In the genomic region with DNA sequence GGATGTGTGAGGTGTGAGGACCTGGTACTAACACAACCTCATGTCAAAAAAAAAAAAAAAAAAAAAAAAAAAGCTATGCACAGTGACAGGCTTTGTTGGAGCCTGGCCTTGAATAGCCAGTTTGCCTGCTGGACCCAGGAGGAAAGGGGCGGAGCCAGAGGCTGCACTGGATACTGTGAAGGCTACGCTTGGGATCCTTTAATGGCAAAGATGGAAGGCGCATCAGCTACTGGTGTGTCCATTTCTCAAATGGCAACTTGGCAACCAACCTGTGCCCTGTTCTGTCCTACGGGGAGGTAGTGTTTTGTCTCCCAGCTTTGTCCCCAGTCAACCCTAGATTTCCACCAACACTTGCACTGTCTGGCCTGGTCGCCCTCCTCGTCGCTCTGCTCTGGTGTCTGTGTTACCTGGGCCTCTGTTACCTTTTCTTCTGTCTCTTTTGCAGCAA, we compare ENCODE assay signal across 8 mouse cellular contexts. TPM values are rescaled to one million over a fixed set of nuclear protein-coding genes. Genes with fewer than 3 reads are reported as not detected.
A peak's percentile ranks its signal among the peaks of the same experiment; 100 is the strongest.
DNase-seq lines count a peak whose midpoint lies in the region; TF ChIP-seq lines count a peak whose summit lies in the region.

No protein-coding gene starts in this region.

- H3K4me3 ChIP-seq in heart, embryonic 10.5 days: no peak overlapping the region
- no peak overlapping the region for H3K4me3 ChIP-seq in ES-E14 (ENCODE audit: insufficient read depth in 1 of 2, low read depth in 1 of 2, low read length in 2 of 2, poor library complexity in 1 of 2, severe bottlenecking in 1 of 2)
- H3K4me3 ChIP-seq in forebrain, embryonic 10.5 days: peak overlapping the region; percentile 16; the same call in 1 of the 2 replicates

- intact Hi-C loops in heart, postnatal 25 days (cut with DNase I): no loop called here

- H3K4me1 ChIP-seq in heart, embryonic 10.5 days: peaks cover 20% of the 10 kb centered on the region
- peaks cover 0 to 17% of the 10 kb centered on the region in 2 experiments; a peak in 1 of 4 replicates for H3K4me1 ChIP-seq in ES-E14 (ENCODE audit: control insufficient read depth in 2 of 2, insufficient read depth in 2 of 2, low read length in 2 of 2, poor library complexity in 1 of 2)
- peaks cover 26% of the 10 kb centered on the region for H3K4me1 ChIP-seq in forebrain, embryonic 10.5 days

- peaks cover 7% of the 10 kb centered on the region for H3K27me3 ChIP-seq in heart, embryonic 10.5 days (ENCODE audit: insufficient read depth, poor library complexity, severe bottlenecking)
- H3K27me3 ChIP-seq in forebrain, embryonic 10.5 days (ENCODE audit: poor library complexity, severe bottlenecking): no peaks in the 10 kb centered on the region

- peaks cover 78% of the 10 kb centered on the region for H3K36me3 ChIP-seq in heart, embryonic 10.5 days
- H3K36me3 ChIP-seq in ES-E14 (ENCODE audit: control insufficient read depth, insufficient read depth, low read length, poor library complexity, severe bottlenecking): peaks cover 44% of the 10 kb centered on the region
- peaks cover 84% of the 10 kb centered on the region for H3K36me3 ChIP-seq in forebrain, embryonic 10.5 days (replicated peaks)

- peak; percentile 83 for DNase-seq in heart, embryonic 10.5 days (ENCODE audit: low spot score)
- no peak for DNase-seq in heart, postnatal 25 days (ENCODE audit: low spot score)
- no peak for DNase-seq in ES-E14 (ENCODE audit: low read depth, low spot score)
- no peak for DNase-seq in forebrain, embryonic 10.5 days (ENCODE audit: extremely low spot score, low spot score)
- peak; percentile 51 for DNase-seq in induced T-regulatory cell, adult 2 months (ENCODE audit: low read depth)
- DNase-seq in neural tube, embryonic 10.5 days (ENCODE audit: extremely low spot score, low spot score): peak; percentile 48
- no peak for DNase-seq in c-Kit-positive CD71-positive TER-119-positive erythroid progenitor cells, embryonic 14.5 days (ENCODE audit: low spot score)
- no peak for DNase-seq in frontal cortex, postnatal 10 days (ENCODE audit: low spot score in 2 of 2)

- WGBS in heart, embryonic 10.5 days: 77% methylated on average over 7 of the region's 7 CpGs
- 86% methylated on average over 7 of the region's 7 CpGs for WGBS in forebrain, embryonic 10.5 days

- in situ Hi-C loops in ES-E14 (cut with MboI; ENCODE audit: low sequenced_read_pairs in 2 of 2, unreplicated experiment in 2 of 2): no loop called here

- no peak overlapping the region for H3K27ac ChIP-seq in heart, embryonic 10.5 days
- H3K27ac ChIP-seq in ES-E14 (ENCODE audit: insufficient read depth, low read depth, low read length, poor library complexity, severe bottlenecking): no peak overlapping the region
- H3K27ac ChIP-seq in forebrain, embryonic 10.5 days: no peak overlapping the region

- H3K9me3 ChIP-seq in heart, embryonic 10.5 days: no peaks in the 10 kb centered on the region
- H3K9me3 ChIP-seq in ES-E14 (ENCODE audit: control insufficient read depth, insufficient read depth, low read depth, low read length): no peaks in the 10 kb centered on the region
- H3K9me3 ChIP-seq in forebrain, embryonic 10.5 days: no peaks in the 10 kb centered on the region

- no peak overlapping the region for H3K9ac ChIP-seq in ES-E14 (ENCODE audit: insufficient read depth, low read depth, low read length, poor library complexity, severe bottlenecking)

TF ChIP-seq in ES-E14, 5 proteins besides CTCF, POLR2A, EP300 and RAD21:
- TF ChIP-seq ZC3H11A (IDR thresholded peaks at IDR 0.05; ENCODE audit: borderline replicate concordance, low read depth, low read length) (no peak), MAFK (IDR thresholded peaks at IDR 0.05; ENCODE audit: insufficient read depth, low read depth, low read length) (no peak), HCFC1 (IDR thresholded peaks at IDR 0.05; ENCODE audit: borderline replicate concordance, insufficient read depth, low read length) (no peak), CHD2 (IDR thresholded peaks at IDR 0.05; ENCODE audit: low read depth, low read length) (no peak; the same call in 1 of the 2 replicates), ZNF384 (IDR thresholded peaks at IDR 0.05; ENCODE audit: low read depth, low read length) (peak; percentile 94)

RNA-seq across cellular contexts. Expression of a gene that starts 5.2 kb away (rescaled TPM):
- polyA plus RNA-seq in heart, embryonic 10.5 days (2016; fragmentation: Nextera tagmentation; extraction: Ambion mirVana): 6,505 and 8,921 TPM in 2 replicates
- 100 to 1,000 TPM; 898 to 947 TPM for total RNA-seq in heart, postnatal 25 days (2021)
- total RNA-seq in ES-E14 (2012; rRNA removed): 3,755 and 4,692 TPM in 2 replicates
- 12,867 and 12,868 TPM in 2 replicates for polyA plus RNA-seq in forebrain, embryonic 10.5 days (2016; fragmentation: Nextera tagmentation; extraction: Ambion mirVana)

RNA-seq across cellular contexts. Expression of a gene that starts 6.2 kb away (rescaled TPM):
- 13.4 and 14.6 TPM in 2 replicates for polyA plus RNA-seq in heart, embryonic 10.5 days (2016; fragmentation: Nextera tagmentation; extraction: Ambion mirVana)
- 1 to 10 TPM; 5.4 to 6.0 TPM for total RNA-seq in heart, postnatal 25 days (2021)
- total RNA-seq in ES-E14 (2012; rRNA removed): 20.1 and 27.1 TPM in 2 replicates
- 24.2 and 25.1 TPM in 2 replicates for polyA plus RNA-seq in forebrain, embryonic 10.5 days (2016; fragmentation: Nextera tagmentation; extraction: Ambion mirVana)

RNA-seq across cellular contexts. Expression of a gene that starts 58.8 kb away (rescaled TPM):
- polyA plus RNA-seq in heart, embryonic 10.5 days (2016; fragmentation: Nextera tagmentation; extraction: Ambion mirVana): 254 and 329 TPM in 2 replicates
- total RNA-seq in heart, postnatal 25 days (2021): 10 to 100 TPM; 36.6 to 42.8 TPM
- 161 and 310 TPM in 2 replicates for total RNA-seq in ES-E14 (2012; rRNA removed)
- polyA plus RNA-seq in forebrain, embryonic 10.5 days (2016; fragmentation: Nextera tagmentation; extraction: Ambion mirVana): 676 and 689 TPM in 2 replicates

Comparison
In these comparisons a context has a peak if more than half of its experiments do, and no peak if none do; other contexts are left out.
1. DNase-seq: peak in heart, embryonic 10.5 days (single experiment), induced T-regulatory cell, adult 2 months (single experiment) and neural tube, embryonic 10.5 days (single experiment); none in heart, postnatal 25 days (single experiment), ES-E14 (single experiment), forebrain, embryonic 10.5 days (single experiment), c-Kit-positive CD71-positive TER-119-positive erythroid progenitor cells, embryonic 14.5 days (single experiment) and frontal cortex, postnatal 10 days (0 of 2).